ENCODE assay signal across 12 mouse cellular contexts in the genomic region with DNA sequence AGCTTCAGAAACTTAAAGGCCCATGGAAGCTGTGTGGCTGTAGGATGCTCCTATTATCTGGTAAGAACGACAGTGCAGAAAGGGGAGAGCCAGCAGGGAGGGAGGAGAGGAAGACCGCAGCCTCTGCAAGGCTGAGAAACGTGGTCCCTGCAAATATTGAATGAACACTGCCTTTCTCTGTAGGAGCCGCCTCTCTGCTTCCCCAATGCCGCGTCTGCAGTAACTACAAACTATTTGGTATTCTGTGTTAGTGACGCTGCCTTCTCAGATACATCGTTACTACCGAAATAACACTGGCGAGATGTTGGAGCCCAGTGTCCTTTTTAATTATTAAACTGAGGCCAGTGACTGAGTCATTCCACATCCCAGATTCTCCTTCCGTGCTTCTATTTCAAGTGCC.
DNase-seq lines count a peak whose midpoint lies in the region.
"Had no signal": no experiment of that assay in that cellular context is flagged by ENCODE, and none has a peak within 500 bp of the region (broad histone marks: within the 10 kb centered on the region; RNA-seq: fewer than 3 reads in every experiment).

No protein-coding gene starts in this region.

- DNase-seq in heart, adult 11 months = peak; percentile 64
- no peak for DNase-seq in heart, adult 8-10 months (ENCODE audit: low spot score)
- DNase-seq in left cerebral cortex, adult 18-20 months (ENCODE audit: low spot score in 2 of 2) = peak; percentile 12 to 28
- no peak for DNase-seq in left cerebral cortex, adult 8-10 months (ENCODE audit: low spot score in 2 of 2)
- DNase-seq in right cerebral cortex, adult 2 months (ENCODE audit: low spot score in 2 of 2) = peak; percentile 31 to 47
- no peak for DNase-seq in right cerebral cortex, postnatal 36 days (ENCODE audit: low spot score in 2 of 2)
- DNase-seq in telencephalon, adult 2 months (ENCODE audit: low read depth, low spot score) = peak; percentile 33
- no peak for DNase-seq in ovary, postnatal 36 days (ENCODE audit: low spot score)
- DNase-seq: cerebellum, adult 18-20 months; gastrocnemius, postnatal 36 days; retina, postnatal 1 day; thymus, postnatal 36 days had no signal

Comparison
In these comparisons a context has a peak if more than half of its experiments do, and no peak if none do; other contexts are left out.
1. DNase-seq: peak in heart, adult 11 months (single experiment), left cerebral cortex, adult 18-20 months (2 of 2), right cerebral cortex, adult 2 months (2 of 2) and telencephalon, adult 2 months (single experiment); none in heart, adult 8-10 months (single experiment), left cerebral cortex, adult 8-10 months (0 of 2), right cerebral cortex, postnatal 36 days (0 of 2) and ovary, postnatal 36 days (single experiment).